Mouse (Mus musculus): ENCODE results near the gene Plvap. TPM values are rescaled to one million over a fixed set of nuclear protein-coding genes. Genes with fewer than 3 reads are reported as not detected.
A peak's percentile ranks its signal among the peaks of the same experiment; 100 is the strongest.

Gene Plvap
- total RNA-seq, 2 experiments from 2014 or later = 10.7 to 14.2 TPM

GRCm38 (mm10) chr8:71527162-71527870 is 15.8 kb upstream of the Plvap start:
- DNase-seq = no peak

- no peak for DNase-seq
These were observed 14.7 kb upstream of the Plvap start for GRCm38 (mm10) chr8:71526272-71526671.

- DNase-seq = no peak
These were observed 13.9 kb upstream of the Plvap start, which contains the start of gene Ccdc194 for GRCm38 (mm10) chr8:71525226-71526050. Ccdc194 (minus strand) TSS chr8:71525711.

- DNase-seq = peak; percentile 97
These were observed 10.1 kb upstream of the Plvap start for GRCm38 (mm10) chr8:71521634-71522033.

- peak; percentile 66 for DNase-seq
These were observed 7.7 kb upstream of the Plvap start for GRCm38 (mm10) chr8:71519037-71519825.

GRCm38 (mm10) chr8:71516786-71517185 is 5.2 kb upstream of the Plvap start:
- no peak for DNase-seq

- DNase-seq = no peak
These were observed 3.5 kb upstream of the Plvap start for GRCm38 (mm10) chr8:71515043-71515442.

GRCm38 (mm10) chr8:71513018-71513754 is 1.6 kb upstream of the Plvap start:
- DNase-seq = no peak

- no peak for DNase-seq
These were observed 2.2 kb downstream of the Plvap start for GRCm38 (mm10) chr8:71509316-71509715.

- DNase-seq = peak; percentile 85
These were observed 3.9 kb downstream of the Plvap start for GRCm38 (mm10) chr8:71507589-71508104.

GRCm38 (mm10) chr8:71505979-71506378 is 5.6 kb downstream of the Plvap start:
- DNase-seq = peak; percentile 52

GRCm38 (mm10) chr8:71505326-71505725 is 6.2 kb downstream of the Plvap start:
- no peak for DNase-seq

- DNase-seq = no peak
These were observed 7.2 kb downstream of the Plvap start for GRCm38 (mm10) chr8:71504349-71504748.

GRCm38 (mm10) chr8:71498816-71499690 is 12.5 kb downstream of the Plvap start:
- no peak for DNase-seq

GRCm38 (mm10) chr8:71497881-71498501 is 13.6 kb downstream of the Plvap start:
- no peak for DNase-seq

- no peak for DNase-seq
These were observed 14.4 kb downstream of the Plvap start for GRCm38 (mm10) chr8:71497077-71497645.

- peak; percentile 95 for DNase-seq
These were observed 15.1 kb downstream of the Plvap start for GRCm38 (mm10) chr8:71496481-71496880.

GRCm38 (mm10) chr8:71495811-71496210 is 15.7 kb downstream of the Plvap start:
- DNase-seq = no peak

GRCm38 (mm10) chr8:71495039-71495438 is 16.5 kb downstream of the Plvap start:
- peak; percentile 89 for DNase-seq

GRCm38 (mm10) chr8:71488454-71488853 is 23.1 kb downstream of the Plvap start:
- peak; percentile 76 for DNase-seq

Measured in gastrocnemius, postnatal 10 days (tissue).